Mouse (Mus musculus) thymus, adult 2 months (tissue): Measurements from ENCODE around the gene Ncapd2. TPM values are rescaled to one million over a fixed set of nuclear protein-coding genes. Genes with fewer than 3 reads are reported as not detected.

ENCODE experiments used
- DNase-seq: peaks from one replicate; pipeline ENCODE4 v3.0.0; 2021
- H3K27ac ChIP-seq: fragments of 200-500 bp; 2 replicates; pipeline ENCODE4 v1.5.1; 2012; ENCODE audit warnings: low read length, control low read depth; ENCODE audit not compliant: control insufficient read depth, insufficient read depth
- H3K27me3 ChIP-seq: fragments of 200-500 bp; 2 replicates; pipeline ENCODE4 v1.6.1; 2012; ENCODE audit warnings: mild to moderate bottlenecking, low read length, moderate library complexity, mixed read lengths; ENCODE audit not compliant: control insufficient read depth, insufficient read depth
- H3K36me3 ChIP-seq: fragments of 200-500 bp; 2 replicates; pipeline ENCODE4 v1.6.1; 2012; ENCODE audit warnings: mild to moderate bottlenecking, low read length, moderate library complexity; ENCODE audit not compliant: control insufficient read depth, insufficient read depth
- H3K4me1 ChIP-seq: fragments of 200-500 bp; replicated peaks from 2 replicates; pipeline ENCODE4 v1.6.1; 2012; ENCODE audit warnings: low read length; ENCODE audit not compliant: control insufficient read depth, insufficient read depth
- H3K4me3 ChIP-seq: fragments of 200-500 bp; 2 replicates; pipeline ENCODE4 v1.5.1; 2012; ENCODE audit warnings: mild to moderate bottlenecking, low read length, control low read depth, moderate library complexity; ENCODE audit not compliant: control insufficient read depth, insufficient read depth
- CTCF ChIP-seq: fragments of 200-500 bp; IDR thresholded peaks from 2 replicates; pipeline ENCODE4 v1.5.1; 2012; ENCODE audit warnings: mild to moderate bottlenecking, control low read depth, low read length, moderate library complexity, borderline replicate concordance; ENCODE audit not compliant: control insufficient read depth, poor library complexity, insufficient read depth; ENCODE audit errors: extremely low read depth
- POLR2A ChIP-seq: fragments of 200-500 bp; IDR thresholded peaks from 2 replicates; pipeline ENCODE4 v1.6.1; 2012; ENCODE audit warnings: mild to moderate bottlenecking, low read length, control low read depth, moderate library complexity; ENCODE audit not compliant: control insufficient read depth, poor library complexity, insufficient read depth; ENCODE audit errors: extremely low read depth
- WGBS: fragments of 180-500 bp; shearing (Covaris S2); methylation state at CpG from one replicate; pipeline ENCODE4 v1.1.7; 2018; 5-methylcytosine and 5-hydroxymethylcytosine counted together
- polyA plus RNA-seq: library from polyadenylated mRNA; depleted of rRNA; stranded (reverse); fragments of >200 nt; gene quantifications from 2 replicates; pipeline ENCODE4 v1.2.3, GENCODE M21; 2012

Gene Ncapd2
- polyA plus RNA-seq, 1 experiment, result 430 TPM

DNA sequence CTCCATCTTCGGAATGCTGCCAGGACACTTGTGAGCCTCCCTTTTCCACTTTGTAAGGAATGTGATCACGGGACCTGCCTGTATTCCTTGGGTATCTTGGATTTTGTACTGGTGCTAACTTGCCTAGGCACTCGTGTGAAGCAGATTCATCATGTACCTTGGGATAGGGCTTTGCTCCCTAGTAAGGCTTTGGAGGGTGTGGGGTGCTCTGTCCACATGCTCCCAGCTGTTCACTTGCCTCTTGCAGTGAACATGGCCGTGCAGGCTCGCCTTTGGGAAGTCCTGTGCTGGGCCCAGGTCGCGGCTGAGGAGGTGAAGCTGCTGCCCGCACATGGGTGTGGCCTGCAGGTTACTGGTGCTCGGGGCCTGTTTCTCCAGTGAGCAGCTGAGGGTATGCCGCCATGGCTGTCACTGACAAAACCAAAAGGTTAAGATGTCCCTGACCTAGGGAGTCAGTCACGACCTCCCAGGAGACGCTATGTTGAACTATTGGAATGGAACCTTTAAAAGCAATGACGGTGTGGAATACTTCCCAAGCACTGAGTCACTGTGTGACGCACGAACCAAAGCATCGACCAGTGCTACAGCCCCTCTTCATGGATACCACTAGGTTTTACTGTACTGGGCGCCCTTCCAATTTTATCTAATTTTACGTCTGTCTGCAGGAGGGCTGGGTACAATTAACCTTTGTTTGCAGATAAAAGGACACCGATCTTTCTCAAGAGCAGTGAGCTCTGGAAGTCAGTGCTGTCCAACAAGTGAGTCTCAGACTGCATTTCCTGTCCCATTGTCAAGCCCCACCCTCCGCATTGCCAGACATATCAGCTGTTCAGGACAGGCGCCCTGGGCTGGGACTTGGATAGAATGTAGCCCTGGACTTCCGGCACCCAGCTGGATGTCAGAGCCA, 30.4 kb downstream of the Ncapd2 start:
- no peak overlapping the region for H3K4me3 ChIP-seq
- H3K4me1 ChIP-seq, result peaks cover 15% of the 10 kb centered on the region
- 86% methylated on average over 22 of the region's 22 CpGs for whole genome bisulfite sequencing
- H3K36me3 ChIP-seq, result peaks cover 33% of the 10 kb centered on the region
- H3K27me3 ChIP-seq, result no peaks in the 10 kb centered on the region
- TF ChIP-seq CTCF (no peak), POLR2A (no peak)
- no peak overlapping the region for H3K27ac ChIP-seq
- no peak for DNase-seq

DNA sequence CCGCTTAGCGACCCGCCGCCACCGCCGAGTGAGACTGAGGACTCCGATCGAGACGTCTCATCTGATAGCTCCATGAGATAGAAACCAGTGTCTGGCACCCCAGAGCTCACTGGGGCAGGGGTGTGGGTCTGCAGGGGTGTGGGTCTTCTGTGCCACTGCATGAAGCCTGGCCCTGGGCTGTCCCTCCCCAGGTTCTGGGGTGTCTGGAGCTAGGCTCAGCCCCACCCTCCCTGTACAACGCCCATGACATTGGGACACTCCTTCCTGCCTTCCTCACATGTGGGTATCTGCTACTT, 31.0 kb downstream of the Ncapd2 start:
- H3K27ac ChIP-seq, result no peak overlapping the region
- no peak overlapping the region for H3K4me3 ChIP-seq
- TF ChIP-seq CTCF, result no peak
- TF ChIP-seq POLR2A, result no peak
- 77% methylated on average over 10 of the region's 10 CpGs for WGBS
- H3K27me3 ChIP-seq, result no peaks in the 10 kb centered on the region
- no peak for DNase-seq
- H3K4me1 ChIP-seq, result peaks cover 10% of the 10 kb centered on the region
- H3K36me3 ChIP-seq, result peaks cover 33% of the 10 kb centered on the region

DNA sequence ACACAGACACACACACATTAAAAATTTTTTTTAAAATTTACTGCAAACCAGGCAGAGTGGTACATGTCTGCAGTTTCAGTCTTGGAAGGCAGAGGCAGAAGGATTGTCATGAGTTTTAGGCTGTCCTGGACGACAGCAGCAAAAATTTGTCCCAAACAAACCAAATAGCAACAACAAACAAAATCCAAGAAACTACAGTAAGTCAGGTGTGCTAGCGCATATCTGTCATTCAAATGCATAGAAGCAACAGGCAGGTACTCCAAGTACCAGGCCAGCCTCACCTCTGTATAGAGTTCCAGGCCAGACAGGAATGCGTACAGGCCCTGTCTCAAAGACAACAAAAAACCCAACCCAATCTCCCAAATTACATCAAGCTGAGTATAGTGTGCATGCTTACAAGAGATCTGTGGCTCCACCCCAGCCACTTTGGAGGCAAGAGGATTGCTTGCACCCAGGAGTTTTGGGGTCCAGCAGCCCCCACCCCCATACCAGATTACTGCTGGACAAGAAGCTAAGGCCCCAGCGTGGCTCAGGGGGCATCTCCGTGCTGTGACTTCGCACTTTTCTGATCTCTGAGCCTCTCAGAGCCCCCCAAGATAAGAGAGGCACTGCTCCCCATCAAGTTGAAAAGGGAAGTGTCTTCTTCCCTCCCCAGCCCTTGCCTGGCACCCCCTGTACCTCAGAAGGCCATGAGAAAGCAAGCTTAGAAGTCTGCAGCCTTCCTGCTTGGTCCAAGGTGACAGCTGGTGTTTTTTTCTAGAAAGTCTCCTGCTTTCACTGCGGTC, 31.5 kb downstream of the Ncapd2 start:
- Histone ChIP-seq H3K27ac (no peak overlapping the region), H3K4me1 (peaks cover 10% of the 10 kb centered on the region), H3K36me3 (peaks cover 33% of the 10 kb centered on the region), H3K4me3 (no peak overlapping the region), H3K27me3 (no peaks in the 10 kb centered on the region)
- DNase-seq, result no peak
- WGBS, result 89% methylated on average over 7 of the region's 7 CpGs
- TF ChIP-seq CTCF (no peak), POLR2A (no peak)

DNA sequence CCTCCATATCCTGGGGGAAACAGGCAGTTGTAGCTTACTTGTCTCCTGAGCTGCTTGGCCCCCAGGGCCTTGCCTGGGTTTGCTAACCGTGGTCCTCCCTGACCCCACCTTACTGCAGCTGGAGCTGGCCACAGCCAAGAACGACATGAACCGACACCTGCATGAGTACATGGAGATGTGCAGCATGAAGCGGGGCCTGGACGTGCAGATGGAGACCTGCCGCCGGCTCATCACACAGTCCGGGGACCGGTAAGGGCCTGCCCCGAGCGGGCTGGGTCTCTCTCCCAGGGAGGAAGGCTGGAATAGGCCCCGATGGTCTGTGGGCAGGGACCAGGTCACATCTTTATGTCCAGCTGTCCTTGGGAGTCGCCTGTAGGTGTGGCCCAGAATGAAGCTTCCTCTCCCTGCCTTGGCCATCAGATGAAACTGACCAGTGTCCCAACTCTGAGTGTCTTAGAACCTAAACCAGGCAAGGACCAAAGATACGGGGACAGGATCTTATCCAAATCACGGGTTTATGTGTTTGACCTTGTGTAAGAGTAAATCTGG, 32.5 kb downstream of the Ncapd2 start:
- Histone ChIP-seq H3K4me1 (peaks cover 5% of the 10 kb centered on the region), H3K27me3 (no peaks in the 10 kb centered on the region), H3K4me3 (no peak overlapping the region), H3K27ac (no peak overlapping the region), H3K36me3 (peaks cover 33% of the 10 kb centered on the region)
- WGBS, result 94% methylated on average over 15 of the region's 15 CpGs
- DNase-seq, result no peak
- TF ChIP-seq POLR2A (no peak), CTCF (no peak)

DNA sequence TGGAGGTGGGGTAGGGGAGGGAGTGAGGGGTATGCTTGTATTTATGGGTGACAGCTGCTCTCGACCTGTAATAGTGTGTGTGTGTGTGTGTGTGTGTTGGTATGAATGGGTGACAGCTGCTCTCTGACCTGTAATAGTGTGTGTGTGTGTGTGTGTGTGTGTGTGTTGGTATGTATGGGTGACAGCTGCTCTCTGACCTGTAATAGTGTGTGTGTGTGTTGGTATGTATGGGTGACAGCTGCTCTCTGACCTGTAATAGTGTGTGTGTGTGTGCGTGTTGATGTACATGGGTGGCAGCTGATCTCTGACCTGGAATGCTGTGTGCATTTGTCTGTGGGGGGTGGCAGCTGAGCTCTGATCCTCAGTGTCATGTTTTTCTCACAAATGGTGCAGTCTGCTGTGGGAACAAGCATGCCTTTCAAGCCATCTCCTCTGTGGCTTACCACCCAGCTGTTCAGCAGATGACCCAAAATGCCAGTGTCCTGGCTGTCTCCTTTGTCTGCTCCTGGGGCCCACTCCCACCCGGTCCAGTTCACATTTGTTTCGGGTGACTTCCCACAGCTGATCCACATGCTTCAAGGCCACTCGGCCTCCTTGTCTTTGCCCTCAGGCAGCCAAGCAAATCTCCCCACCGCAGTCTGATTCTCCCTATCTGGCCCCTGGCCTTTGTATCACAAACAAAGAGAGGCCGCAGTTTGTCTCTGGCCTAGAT, 34.4 kb downstream of the Ncapd2 start:
- no peak for DNase-seq
- Histone ChIP-seq H3K27me3 (no peaks in the 10 kb centered on the region), H3K36me3 (peaks cover 42% of the 10 kb centered on the region), H3K4me1 (no peaks in the 10 kb centered on the region), H3K4me3 (no peak overlapping the region), H3K27ac (no peak overlapping the region)
- WGBS, result 94% methylated on average over 7 of the region's 7 CpGs
- TF ChIP-seq CTCF, result no peak

DNA sequence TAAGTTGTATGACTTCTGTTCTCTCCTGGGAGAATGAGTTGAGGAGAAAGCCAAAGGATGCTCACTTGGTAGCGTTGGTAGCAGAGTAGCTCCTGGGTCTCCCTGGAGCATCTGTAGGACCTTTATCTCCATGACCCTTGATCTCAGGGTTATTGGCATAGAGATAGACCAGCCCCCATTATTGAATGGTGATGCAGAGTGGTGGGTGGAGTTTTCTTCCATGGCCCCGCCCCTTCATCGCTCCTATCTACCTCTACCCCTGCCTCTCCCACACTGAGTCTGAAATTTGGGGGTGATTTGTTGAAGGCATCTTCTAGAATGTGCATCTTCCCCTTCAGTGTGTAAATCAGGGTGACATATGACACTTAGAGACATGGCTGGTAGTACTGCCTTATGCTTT, 35.0 kb downstream of the Ncapd2 start:
- H3K27me3 ChIP-seq, result no peaks in the 10 kb centered on the region
- no peak overlapping the region for H3K4me3 ChIP-seq
- DNase-seq, result no peak
- no peaks in the 10 kb centered on the region for H3K4me1 ChIP-seq
- WGBS, result 93% methylated on average over 3 of the region's 3 CpGs
- H3K36me3 ChIP-seq, result peaks cover 41% of the 10 kb centered on the region
- TF ChIP-seq CTCF (no peak), POLR2A (no peak)
- no peak overlapping the region for H3K27ac ChIP-seq
